Mouse (Mus musculus) lung, postnatal 0 days (tissue): ENCODE data around the gene Six3.

Source experiments
- CTCF ChIP-seq: IDR thresholded peaks from 2 replicates; pipeline ENCODE4 v1.5.1; 2016; ENCODE audit warnings: antibody characterized with exemption, mild to moderate bottlenecking
- EP300 ChIP-seq: IDR thresholded peaks from 2 replicates; pipeline ENCODE4 v1.6.1; 2016; ENCODE audit warnings: antibody characterized with exemption, mild to moderate bottlenecking, control low read depth

GRCm38 (mm10) chr17:85617566-85618358 is 4.4 kb downstream of the Six3 start:
- TF ChIP-seq CTCF (no peak), EP300 (no peak)
